Mouse (Mus musculus) liver, postnatal 0 days (tissue): ENCODE measurements around the gene Nfix. TPM values are rescaled to one million over a fixed set of nuclear protein-coding genes. Genes with fewer than 3 reads are reported as not detected.

Experiments
- ATAC-seq: fragments of 200-750 bp; cut with Nextera tagmentation; 2 replicates; pipeline ENCODE4 v1.8.0; 2017; ENCODE audit warnings: mild to moderate bottlenecking, moderate library complexity
- DNase-seq: peaks from one replicate; pipeline ENCODE4 v3.0.0-alpha.2; 2016
- H3K27ac ChIP-seq: fragments of 300-500 bp; sonication (generic); 2 replicates; pipeline ENCODE4 v1.5.1; 2014; ENCODE audit warnings: antibody characterized with exemption, moderate library complexity, mild to moderate bottlenecking, low read depth
- H3K27me3 ChIP-seq: fragments of 300-500 bp; sonication (generic); 2 replicates; pipeline ENCODE4 v1.6.1; 2014; ENCODE audit warnings: low read length, control low read depth, mixed read lengths; ENCODE audit not compliant: insufficient read depth
- H3K36me3 ChIP-seq: fragments of 300-500 bp; sonication (generic); replicated peaks from 2 replicates; pipeline ENCODE4 v1.6.1; 2014; ENCODE audit warnings: mild to moderate bottlenecking, control low read depth, low read length, moderate library complexity, mixed read lengths; ENCODE audit not compliant: insufficient read depth
- H3K4me1 ChIP-seq: fragments of 300-500 bp; sonication (generic); 2 replicates; pipeline ENCODE4 v1.6.1; 2014; ENCODE audit warnings: antibody characterized with exemption, mild to moderate bottlenecking, control low read depth; ENCODE audit not compliant: insufficient read depth
- H3K4me2 ChIP-seq: fragments of 300-500 bp; sonication (generic); 2 replicates; pipeline ENCODE4 v1.6.1; 2014; ENCODE audit warnings: low read depth, mild to moderate bottlenecking, low read length, moderate library complexity, mixed read lengths
- H3K4me3 ChIP-seq: fragments of 300-500 bp; sonication (generic); 2 replicates; pipeline ENCODE4 v1.5.1; 2014; ENCODE audit warnings: low read depth, low read length
- H3K9ac ChIP-seq: fragments of 300-500 bp; sonication (generic); replicated peaks from 2 replicates; pipeline ENCODE4 v1.6.1; 2014; ENCODE audit warnings: mild to moderate bottlenecking, moderate library complexity
- H3K9me3 ChIP-seq: fragments of 300-500 bp; sonication (generic); 2 replicates; pipeline ENCODE4 v1.6.1; 2016; ENCODE audit warnings: mild to moderate bottlenecking, control low read depth, low read length, mixed read lengths
- CTCF ChIP-seq: sonication (generic); IDR thresholded peaks from 2 replicates; pipeline ENCODE4 v1.5.1; 2016; ENCODE audit warnings: antibody characterized with exemption, low read depth
- EP300 ChIP-seq: IDR thresholded peaks from 2 replicates; pipeline ENCODE4 v1.6.1; 2016; ENCODE audit warnings: antibody characterized with exemption, low read depth, mild to moderate bottlenecking
- WGBS: fragments of 180-500 bp; shearing (Covaris S2); extraction: QIAGEN DNeasy Blood & Tissue Kit; methylation state at CpG from one replicate; pipeline ENCODE4 v1.1.7; 2014; ENCODE audit not compliant: insufficient replicate concordance; 5-methylcytosine and 5-hydroxymethylcytosine counted together
- polyA plus RNA-seq: library from polyadenylated mRNA; unstranded; fragments of >200 nt; fragmentation: Nextera tagmentation; extraction: Ambion mirVana; gene quantifications from 2 replicates; pipeline ENCODE4 v1.2.1, GENCODE M21; 2015

Nfix gene
- polyA plus RNA-seq, 1 experiment from 2014 or later, result 4.7 TPM

- H3K4me2 ChIP-seq, result no peak overlapping the region
- no peaks in the 10 kb centered on the region for H3K36me3 ChIP-seq
- H3K9ac ChIP-seq, result no peak overlapping the region
- WGBS, result 77% methylated on average over 4 of the region's 4 CpGs
- H3K27ac ChIP-seq, result peak overlapping the region; percentile 70; the same call in 1 of the 2 replicates
- no peak overlapping the region for H3K4me3 ChIP-seq
- peaks cover 36% of the 10 kb centered on the region for H3K4me1 ChIP-seq
- no peaks in the 10 kb centered on the region for H3K27me3 ChIP-seq
- H3K9me3 ChIP-seq, result no peaks in the 10 kb centered on the region
- DNase-seq (no peak), ATAC-seq (no peak)
- TF ChIP-seq EP300 (no peak), CTCF (no peak)
Measured at GRCm38 (mm10) chr8:84713381-84713780, 86.8 kb downstream of the Nfix start.

- Histone ChIP-seq H3K9me3 (no peaks in the 10 kb centered on the region), H3K4me1 (peaks cover 42% of the 10 kb centered on the region), H3K4me2 (no peak overlapping the region), H3K9ac (peak overlapping the region; percentile 30; the same call in 1 of the 2 replicates), H3K27me3 (no peaks in the 10 kb centered on the region), H3K4me3 (no peak overlapping the region), H3K27ac (peak overlapping the region; percentile 70), H3K36me3 (no peaks in the 10 kb centered on the region)
- ATAC-seq, result no peak
- TF ChIP-seq EP300, result no peak
- no peak for TF ChIP-seq CTCF
- 37% methylated on average over 3 of the region's 3 CpGs for WGBS
- no peak for DNase-seq
Measured at GRCm38 (mm10) chr8:84712759-84713120, 87.4 kb downstream of the Nfix start.

DNA sequence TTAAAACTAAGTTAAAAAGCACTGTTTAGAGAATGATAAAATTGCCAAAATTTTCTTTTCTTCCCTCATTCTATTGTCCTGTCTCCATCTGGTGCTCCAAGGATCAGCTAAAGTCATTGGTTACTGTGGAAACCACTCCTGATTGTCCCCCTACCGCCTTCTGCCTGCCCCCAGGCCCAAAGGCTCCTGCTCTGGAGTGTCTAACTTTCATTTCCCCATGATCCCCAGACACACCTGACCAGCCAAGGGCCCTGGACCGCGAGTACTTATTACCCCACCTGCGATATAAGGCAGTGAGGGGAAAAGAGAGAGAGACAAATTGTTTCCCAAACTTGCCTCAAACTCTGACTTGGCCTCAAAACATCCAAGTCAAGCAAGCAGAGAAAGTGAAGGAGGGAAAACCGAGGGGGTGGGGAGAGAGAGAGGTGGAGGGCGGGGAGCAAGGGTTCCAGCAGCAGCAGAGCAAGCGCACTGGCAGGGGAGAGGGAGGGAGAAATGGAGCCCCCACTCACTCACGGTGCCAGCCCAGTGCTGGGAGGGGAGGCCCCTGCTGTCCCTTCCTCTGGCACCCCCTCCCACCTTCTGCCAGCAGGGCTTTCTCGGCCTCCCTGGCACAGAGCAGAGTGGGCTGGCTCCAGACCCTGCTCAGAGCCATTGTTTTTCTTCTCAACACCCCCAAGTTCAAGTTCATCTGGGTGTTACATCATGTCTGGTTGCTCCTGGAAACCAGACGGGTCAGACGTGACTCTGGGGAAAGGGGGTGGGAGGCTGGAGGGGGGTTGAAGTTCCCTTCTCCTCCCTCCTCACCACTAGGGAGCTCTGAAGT lies 88.0 kb downstream of the Nfix start:
- no peaks in the 10 kb centered on the region for H3K27me3 ChIP-seq
- peaks cover 48% of the 10 kb centered on the region for H3K4me1 ChIP-seq
- TF ChIP-seq CTCF, result no peak
- peak; percentile 44 for DNase-seq
- peak; percentile 14; the same call in 1 of the 2 replicates for ATAC-seq
- no peak overlapping the region for H3K4me3 ChIP-seq
- 54% methylated on average over 10 of the region's 11 CpGs for WGBS
- H3K27ac ChIP-seq, result peak overlapping the region; percentile 70
- H3K9me3 ChIP-seq, result no peaks in the 10 kb centered on the region
- peak overlapping the region; percentile 34; the same call in 1 of the 2 replicates for H3K9ac ChIP-seq
- no peaks in the 10 kb centered on the region for H3K36me3 ChIP-seq
- H3K4me2 ChIP-seq, result peak overlapping the region; percentile 40; the same call in 1 of the 2 replicates

DNA sequence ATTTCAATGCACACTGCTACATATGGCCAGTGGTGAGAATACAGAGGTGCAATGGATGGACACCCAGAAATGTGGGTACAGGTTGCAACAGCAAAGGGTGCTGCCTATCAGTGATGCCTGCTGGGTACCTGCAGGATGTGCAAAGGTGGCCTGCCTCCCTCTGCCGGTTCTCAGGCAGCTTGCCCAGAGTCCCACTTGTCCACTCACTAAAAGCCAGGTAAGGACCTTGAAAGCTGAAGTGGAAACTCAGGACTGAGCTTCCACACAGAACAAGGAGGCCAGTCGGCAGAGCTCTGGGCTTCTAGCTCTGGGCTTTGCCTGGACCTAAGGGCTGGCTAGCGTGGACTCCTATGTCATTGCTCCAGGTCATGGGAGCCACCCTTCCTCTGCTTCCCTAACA lies 88.8 kb downstream of the Nfix start:
- Histone ChIP-seq H3K4me1 (peaks cover 54% of the 10 kb centered on the region), H3K9ac (no peak overlapping the region), H3K27ac (no peak overlapping the region), H3K9me3 (no peaks in the 10 kb centered on the region), H3K36me3 (no peaks in the 10 kb centered on the region), H3K4me2 (no peak overlapping the region), H3K4me3 (no peak overlapping the region), H3K27me3 (no peaks in the 10 kb centered on the region)
- TF ChIP-seq CTCF (no peak; the same call in 1 of the 2 replicates), EP300 (no peak)
- DNase-seq, result no peak
- 70% methylated on average over 3 of the region's 3 CpGs for WGBS
- ATAC-seq, result no peak

GRCm38 (mm10) chr8:84709931-84710330 lies 90.2 kb downstream of the Nfix start:
- TF ChIP-seq CTCF (no peak), EP300 (no peak)
- ATAC-seq, result no peak
- Histone ChIP-seq H3K4me3 (no peak overlapping the region), H3K27ac (no peak overlapping the region), H3K27me3 (no peaks in the 10 kb centered on the region), H3K9me3 (no peaks in the 10 kb centered on the region), H3K4me1 (peaks cover 62% of the 10 kb centered on the region), H3K9ac (no peak overlapping the region), H3K4me2 (no peak overlapping the region), H3K36me3 (no peaks in the 10 kb centered on the region)
- WGBS, result 96% methylated on average over 1 of the region's 1 CpGs
- no peak for DNase-seq

- TF ChIP-seq CTCF (peak; percentile 99), EP300 (peak; percentile 27; the same call in 1 of the 2 replicates)
- no peak overlapping the region for H3K4me3 ChIP-seq
- DNase-seq (peak; percentile 91), ATAC-seq (peak; percentile 17)
- WGBS, result 21% methylated on average over 12 of the region's 12 CpGs
- H3K9ac ChIP-seq, result peak overlapping the region; percentile 19; the same call in 1 of the 2 replicates
- H3K4me1 ChIP-seq, result peaks cover 71% of the 10 kb centered on the region
- H3K9me3 ChIP-seq, result no peaks in the 10 kb centered on the region
- no peaks in the 10 kb centered on the region for H3K27me3 ChIP-seq
- peak overlapping the region; percentile 84 for H3K4me2 ChIP-seq
- no peak overlapping the region for H3K27ac ChIP-seq
- H3K36me3 ChIP-seq, result peaks cover 5% of the 10 kb centered on the region
Measured at GRCm38 (mm10) chr8:84708774-84709475, 91.2 kb downstream of the Nfix start.
